Mouse (Mus musculus) cerebellum, adult 2 months (tissue): ENCODE data around the gene Tlr9.

Experiments used
- CTCF ChIP-seq: fragments of 200-500 bp; IDR thresholded peaks from 2 replicates; pipeline ENCODE4 v1.5.1; 2011; ENCODE audit warnings: low read depth, mild to moderate bottlenecking, control low read depth, low read length, moderate library complexity, borderline replicate concordance; ENCODE audit not compliant: insufficient read depth
- POLR2A ChIP-seq: fragments of 200-500 bp; IDR thresholded peaks from 2 replicates; pipeline ENCODE4 v1.6.1; 2011; ENCODE audit warnings: low read length, control low read depth, borderline replicate concordance; ENCODE audit not compliant: insufficient read depth

DNA sequence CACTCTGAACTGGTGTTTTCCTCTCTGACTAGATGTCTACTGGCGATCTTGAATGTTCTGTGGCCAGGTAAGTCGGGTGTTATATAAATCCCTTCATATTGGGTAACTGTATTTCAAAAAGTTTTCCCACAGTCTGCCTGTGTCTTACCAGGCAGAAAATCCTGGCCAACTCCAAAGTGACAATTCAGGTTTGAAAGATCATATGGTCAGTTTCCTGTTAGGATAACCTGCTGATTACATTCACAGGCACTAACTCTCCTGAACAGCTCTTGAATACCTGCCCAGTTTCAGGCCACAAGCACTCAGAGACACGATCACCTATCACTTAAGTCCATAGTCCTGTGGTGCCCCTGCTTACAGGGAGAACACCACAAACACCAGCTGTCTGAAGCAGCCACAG lies 39.7 kb downstream of the Tlr9 start:
- TF ChIP-seq POLR2A (no peak), CTCF (no peak)
